Mouse (Mus musculus) heart, embryonic 13.5 days (tissue): ENCODE data around the gene Zfp697. TPM values are rescaled to one million over a fixed set of nuclear protein-coding genes. Genes with fewer than 3 reads are reported as not detected.

Source experiments
- polyA plus RNA-seq: library from polyadenylated mRNA; unstranded; fragments of >200 nt; fragmentation: Nextera tagmentation; extraction: Ambion mirVana; gene quantifications from 2 replicates; pipeline ENCODE4 v1.2.1, GENCODE M21; 2015

Gene Zfp697
- polyA plus RNA-seq, 1 experiment from 2014 or later = 7.3 TPM

Other genes starting within 250 kb of the Zfp697 start
- not detected in 2 replicates for gene Adam30, start 221.8 kb upstream of the Zfp697 start, polyA plus RNA-seq
- not detected in 2 replicates for gene Reg4, start 160.3 kb upstream of the Zfp697 start, polyA plus RNA-seq
- 9.5 and 11.6 TPM in 2 replicates for gene Hmgcs2, start 102.0 kb upstream of the Zfp697 start, polyA plus RNA-seq
- 102 and 110 TPM in 2 replicates for gene Phgdh, start 42.5 kb upstream of the Zfp697 start, polyA plus RNA-seq
- not detected in 2 replicates for gene Gm4450, start 74.7 kb downstream of the Zfp697 start, polyA plus RNA-seq
- not detected in 2 replicates for gene Hsd3b4, start 128.1 kb downstream of the Zfp697 start, polyA plus RNA-seq
- not detected in 2 replicates for gene Gm10681, start 206.3 kb downstream of the Zfp697 start, polyA plus RNA-seq
- not detected in 2 replicates for gene Hsd3b5, start 247.8 kb downstream of the Zfp697 start, polyA plus RNA-seq